Mouse (Mus musculus): ENCODE results near the gene Nr2c1.
A peak's percentile ranks its signal among the peaks of the same experiment; 100 is the strongest.

The Nr2c1 gene

GRCm38 (mm10) chr10:94140227-94140931 is 7.4 kb upstream of the Nr2c1 start:
- DNase-seq (ENCODE audit: low spot score in 2 of 2), result no peak

DNA sequence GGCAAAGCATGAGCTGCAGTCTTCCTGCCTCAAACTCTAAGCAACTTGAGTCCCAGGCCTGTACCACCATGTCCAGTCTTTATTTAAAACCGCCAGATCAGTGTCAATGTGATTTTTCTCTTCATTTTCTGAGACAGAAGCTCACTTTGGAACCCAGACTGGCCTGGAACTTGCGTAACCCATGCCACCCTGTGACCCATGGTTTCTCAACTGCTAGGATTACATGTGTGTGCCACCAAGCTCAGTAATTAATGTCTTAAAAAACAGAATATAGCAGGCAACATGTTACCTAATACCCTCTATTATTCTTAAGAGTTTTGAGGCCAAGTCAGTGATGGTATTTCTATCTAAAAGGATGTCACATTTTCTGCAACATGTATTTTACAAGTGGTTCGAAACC is 5.4 kb upstream of the Nr2c1 start:
- no peak for DNase-seq (ENCODE audit: low spot score in 2 of 2)

- DNase-seq (ENCODE audit: low spot score in 2 of 2), result no peak
Measured at GRCm38 (mm10) chr10:94144581-94144980, 3.2 kb upstream of the Nr2c1 start.

- DNase-seq (ENCODE audit: low spot score in 2 of 2), result no peak
Measured at GRCm38 (mm10) chr10:94147391-94147755, 450 bp upstream of the Nr2c1 start.

- peak in 1 of 2 experiments; percentile 20 for DNase-seq (ENCODE audit: low spot score in 2 of 2)
Measured at GRCm38 (mm10) chr10:94151488-94151887, 3.7 kb downstream of the Nr2c1 start.

DNA sequence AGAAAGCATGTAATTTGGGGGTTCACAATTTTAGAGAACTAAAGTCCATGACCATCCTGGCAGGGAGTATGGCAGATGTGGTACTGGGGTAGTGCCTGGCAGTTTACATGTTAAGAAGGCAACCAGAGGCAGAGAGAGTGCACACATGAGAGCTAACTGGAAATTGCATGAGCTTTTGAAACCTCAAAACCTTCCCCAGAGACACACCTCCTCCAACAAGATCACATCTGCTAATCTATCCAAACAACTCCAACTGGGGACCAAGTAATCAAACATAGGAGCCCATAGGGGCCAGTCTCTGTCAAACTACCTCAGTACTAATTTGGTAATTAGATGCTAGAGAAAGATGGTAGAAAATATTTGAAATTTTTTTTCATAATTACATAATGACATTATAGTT is 6.0 kb downstream of the Nr2c1 start:
- DNase-seq (ENCODE audit: low spot score in 2 of 2), result no peak

- DNase-seq (ENCODE audit: low spot score in 2 of 2), result no peak
Measured at GRCm38 (mm10) chr10:94158962-94159361, 11.1 kb downstream of the Nr2c1 start.

GRCm38 (mm10) chr10:94159406-94159805 is 11.6 kb downstream of the Nr2c1 start:
- DNase-seq (ENCODE audit: low spot score in 2 of 2), result no peak

DNA sequence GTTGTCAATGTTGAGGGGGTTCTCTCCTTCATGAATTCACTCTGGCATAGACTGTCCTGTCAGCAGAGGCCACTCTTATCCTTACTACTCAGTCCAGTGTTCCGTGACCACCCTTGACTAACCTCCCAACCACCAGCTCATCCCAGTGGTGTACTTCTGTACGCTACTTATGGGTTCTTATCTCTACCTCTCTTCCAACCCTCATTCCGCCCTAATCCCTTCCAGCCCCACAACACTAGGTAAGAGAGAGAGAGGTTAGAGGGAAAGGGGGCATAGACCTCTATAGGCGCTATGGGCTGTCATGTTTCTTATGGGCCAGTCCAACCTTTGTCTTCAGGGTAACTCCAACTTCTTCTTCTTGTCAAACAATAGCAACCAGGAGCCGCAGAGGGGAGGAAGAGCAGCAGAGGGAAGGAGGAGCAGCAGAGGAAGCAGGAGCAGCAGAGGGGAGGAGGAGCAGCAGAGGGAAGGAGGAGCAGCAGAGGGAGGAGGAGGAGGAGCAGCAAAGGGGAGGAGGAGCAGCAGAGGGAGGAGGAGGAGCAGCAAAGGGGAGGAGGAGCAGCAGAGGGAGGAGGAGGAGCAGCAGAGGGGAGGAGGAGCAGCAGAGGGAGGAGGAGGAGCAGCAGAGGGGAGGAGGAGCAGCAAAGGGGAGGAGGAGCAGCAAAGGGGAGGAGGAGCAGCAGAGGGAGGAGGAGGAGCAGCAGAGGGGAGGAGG is 13.4 kb downstream of the Nr2c1 start:
- no peak for DNase-seq (ENCODE audit: low spot score in 2 of 2)

- no peak for DNase-seq (ENCODE audit: low spot score in 2 of 2)
Measured at GRCm38 (mm10) chr10:94162031-94162430, 14.2 kb downstream of the Nr2c1 start.

GRCm38 (mm10) chr10:94164104-94164845 is 16.5 kb downstream of the Nr2c1 start:
- no peak for DNase-seq (ENCODE audit: low spot score in 2 of 2)

DNA sequence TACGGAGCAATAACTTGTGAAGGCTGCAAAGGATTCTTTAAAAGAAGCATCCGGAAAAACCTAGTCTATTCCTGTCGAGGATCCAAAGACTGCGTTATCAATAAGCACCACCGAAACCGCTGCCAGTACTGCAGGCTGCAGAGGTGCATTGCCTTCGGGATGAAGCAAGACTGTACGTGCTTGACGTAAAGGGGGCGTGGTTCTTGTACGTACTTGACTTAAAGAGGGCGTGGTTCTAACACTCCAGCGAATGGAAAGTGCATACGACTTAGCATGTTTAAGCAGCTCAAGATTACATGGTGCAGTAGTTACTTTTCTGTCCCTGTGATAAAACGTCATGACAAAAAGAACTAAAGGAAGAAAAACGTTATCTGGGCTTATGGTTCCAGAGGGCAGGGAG is 17.6 kb downstream of the Nr2c1 start:
- DNase-seq (ENCODE audit: low spot score in 2 of 2), result no peak

GRCm38 (mm10) chr10:94167051-94167750 is 19.4 kb downstream of the Nr2c1 start:
- peak in 1 of 2 experiments; percentile 32 for DNase-seq (ENCODE audit: low spot score in 2 of 2)

DNA sequence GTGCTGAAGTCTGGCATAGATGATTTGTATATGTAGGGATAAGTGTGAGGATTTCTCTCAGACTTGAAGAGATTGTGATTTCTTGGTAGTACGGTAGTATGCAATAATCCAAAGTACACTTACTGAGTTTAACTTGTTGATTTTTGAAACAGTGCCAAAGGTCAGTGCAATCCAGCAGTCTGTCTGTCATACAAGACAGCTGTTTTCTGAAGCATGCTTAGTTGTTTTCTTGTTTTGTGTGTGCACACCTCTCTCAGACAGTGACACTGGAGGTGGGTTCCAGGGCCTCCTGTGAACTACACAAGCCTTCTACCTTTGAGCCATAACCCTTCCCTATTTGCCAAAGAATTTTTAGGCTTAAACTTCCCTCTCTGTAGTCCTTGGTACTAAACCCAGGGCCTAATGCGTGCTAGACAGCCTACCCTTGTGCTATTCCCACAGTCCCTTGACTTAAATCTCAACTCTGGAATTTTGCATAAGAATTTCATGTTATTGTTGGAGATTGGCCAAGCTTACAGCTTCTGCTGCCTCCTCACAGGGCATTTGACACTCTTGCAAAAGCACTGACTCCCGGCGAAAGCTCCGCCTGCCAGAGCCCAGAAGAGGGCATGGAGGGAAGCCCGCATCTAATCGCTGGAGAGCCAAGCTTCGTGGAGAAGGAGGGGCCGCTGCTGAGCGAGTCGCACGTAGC is 23.8 kb downstream of the Nr2c1 start:
- peak in 1 of 2 experiments; percentile 44 for DNase-seq (ENCODE audit: low spot score in 2 of 2)

DNA sequence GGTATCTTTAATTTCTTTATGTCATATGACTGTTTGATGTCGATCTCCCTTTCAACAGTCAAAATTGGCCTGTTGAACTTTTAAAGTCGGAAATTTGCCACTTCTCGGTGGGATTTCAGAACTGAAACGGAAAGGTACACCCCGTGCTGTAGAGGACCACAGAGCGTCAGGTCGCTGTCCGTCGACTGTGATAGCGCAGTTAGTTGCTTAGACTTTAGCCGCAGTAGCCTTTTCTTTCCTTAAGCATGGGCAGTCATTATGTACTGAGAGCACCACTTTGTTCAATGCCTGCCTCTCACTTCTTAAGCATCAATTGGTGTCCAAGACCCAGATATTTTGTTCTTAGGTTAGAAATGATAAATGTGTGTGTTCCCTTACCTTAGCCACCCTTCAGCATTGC is 24.3 kb downstream of the Nr2c1 start:
- DNase-seq (ENCODE audit: low spot score in 2 of 2), result peak in 1 of 2 experiments; percentile 19

DNA sequence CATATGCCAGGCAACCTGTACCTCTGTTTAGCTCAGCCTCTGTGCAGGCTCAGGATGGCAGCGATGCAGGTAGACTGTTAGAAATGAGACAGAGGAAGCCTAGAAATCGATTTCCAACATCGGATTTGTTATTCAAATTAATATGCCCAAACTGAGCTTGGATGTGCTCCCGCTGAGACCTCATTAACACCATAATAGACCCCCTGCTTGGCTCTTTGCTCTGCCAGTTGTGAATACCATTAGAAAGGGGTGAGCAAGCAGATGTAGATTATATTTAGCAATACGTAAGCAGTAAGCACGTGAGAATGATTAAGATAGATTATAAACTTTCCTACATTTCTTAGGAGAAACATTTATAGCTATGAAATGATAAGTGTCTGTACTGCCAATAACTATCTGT is 24.9 kb downstream of the Nr2c1 start:
- peak in 1 of 2 experiments; percentile 9 for DNase-seq (ENCODE audit: low spot score in 2 of 2)

DNA sequence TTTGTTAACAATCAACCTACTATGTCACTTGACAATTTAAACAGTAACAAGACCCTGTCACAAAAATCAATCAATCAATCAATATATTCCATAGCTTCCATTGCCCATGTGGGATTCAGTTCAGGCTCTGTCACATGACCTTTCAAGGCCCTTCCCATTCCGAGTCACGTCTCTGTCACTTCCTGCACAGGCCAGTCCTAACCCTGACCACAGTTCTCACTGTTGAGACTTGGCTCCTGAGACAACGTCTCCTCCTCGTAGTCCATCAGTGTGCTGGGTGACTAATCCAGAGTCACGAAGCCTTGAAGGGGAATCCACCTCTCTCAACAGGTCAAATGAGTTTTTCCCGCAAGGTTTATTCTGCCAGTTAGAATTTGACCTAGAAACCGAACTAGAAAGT is 26.8 kb downstream of the Nr2c1 start:
- peak in 1 of 2 experiments; percentile 28 for DNase-seq (ENCODE audit: low spot score in 2 of 2)

- no peak for DNase-seq (ENCODE audit: low spot score in 2 of 2)
Measured at GRCm38 (mm10) chr10:94183199-94183598, 35.4 kb downstream of the Nr2c1 start.

DNA sequence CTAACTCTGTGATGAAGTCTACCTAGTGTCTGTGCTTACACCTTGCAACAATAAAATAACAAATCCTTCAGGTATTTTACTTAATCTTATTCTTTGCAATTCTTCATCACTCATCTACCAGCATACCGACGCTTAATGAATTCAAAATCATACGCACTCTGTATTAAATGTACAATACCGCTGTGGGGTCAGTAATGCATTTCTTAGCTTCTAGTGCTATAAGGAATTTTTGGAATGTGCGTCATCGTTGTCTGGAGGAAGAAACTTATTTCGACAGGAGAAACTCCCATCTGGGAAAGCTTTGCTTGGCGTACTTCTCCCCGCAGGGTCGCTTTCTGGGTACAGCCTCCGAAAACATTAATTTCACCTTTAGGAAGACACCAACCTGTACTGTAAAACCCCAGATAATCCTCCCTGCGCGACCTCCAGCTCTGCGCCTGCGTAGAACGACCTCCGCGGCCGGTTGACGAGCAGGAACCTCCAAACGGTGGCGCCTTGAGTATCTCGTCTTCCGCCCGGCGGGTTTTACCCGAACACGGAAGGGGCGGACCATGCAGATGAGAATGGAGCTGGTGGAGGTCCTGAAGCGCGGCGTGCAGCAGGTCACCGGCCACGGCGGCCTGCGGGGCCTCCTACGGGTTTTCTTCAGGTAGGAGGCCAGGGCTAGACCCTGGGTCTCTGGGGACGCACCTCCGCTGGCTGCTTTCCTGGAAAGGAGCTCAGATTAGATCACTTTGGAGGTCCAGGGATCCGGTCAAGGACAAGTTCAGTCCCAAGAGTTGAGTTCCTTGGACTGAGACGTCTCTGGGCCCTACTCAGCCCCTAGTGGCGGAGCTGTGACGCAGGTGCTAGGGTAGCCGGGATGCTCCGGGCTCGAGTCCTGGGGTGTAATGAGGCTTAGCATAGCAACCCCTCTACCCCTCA is 50.9 kb downstream of the Nr2c1 start, which contains the start of gene Ndufa12:
Gene Ndufa12 (plus strand): TSS at position 239 of the 924 bp plus-strand sequence.
- DNase-seq (ENCODE audit: low spot score in 2 of 2), result peak; percentile 91 to 93

DNA sequence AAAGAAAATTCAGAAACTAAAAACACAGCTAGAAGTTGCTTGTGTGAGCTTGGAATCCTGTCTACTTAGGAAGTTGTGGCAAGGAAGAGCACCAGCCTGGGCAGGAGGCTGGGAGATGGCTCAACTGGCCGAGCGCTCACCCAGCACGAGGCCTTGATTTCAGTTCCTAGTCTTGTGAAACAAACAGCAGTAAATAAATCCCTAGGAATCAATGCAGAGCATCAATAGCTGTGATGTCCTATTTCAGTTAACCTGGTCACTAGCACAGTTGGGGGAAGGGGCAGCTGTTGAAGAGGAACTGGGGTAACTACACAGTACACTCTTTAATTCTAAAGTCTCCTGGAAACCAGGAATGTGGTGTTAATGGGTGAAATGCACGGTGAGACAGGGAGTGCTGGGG is 57.1 kb downstream of the Nr2c1 start:
- DNase-seq (ENCODE audit: low spot score in 2 of 2), result no peak

Measured in urinary bladder, postnatal 4 days (tissue).